Mouse (Mus musculus) lung, postnatal 0 days (tissue): ENCODE results near the gene Neurl4. TPM values are rescaled to one million over a fixed set of nuclear protein-coding genes. Genes with fewer than 3 reads are reported as not detected.

ENCODE experiments used
- ATAC-seq: fragments of 200-750 bp; cut with Nextera tagmentation; 2 replicates; pipeline ENCODE4 v1.8.0; 2017; ENCODE audit warnings: moderate library complexity
- DNase-seq: peaks from one replicate; pipeline ENCODE4 v3.0.0-alpha.2; 2016; ENCODE audit warnings: low spot score
- H3K27ac ChIP-seq: fragments of 300-500 bp; sonication (generic); 2 replicates; pipeline ENCODE4 v1.5.1; 2014; ENCODE audit warnings: antibody characterized with exemption, mild to moderate bottlenecking, low read length, mixed read lengths
- H3K27me3 ChIP-seq: fragments of 300-500 bp; sonication (generic); replicated peaks from 2 replicates; pipeline ENCODE4 v1.6.1; 2014; ENCODE audit warnings: low read length, mixed read lengths; ENCODE audit not compliant: insufficient read depth
- H3K36me3 ChIP-seq: fragments of 300-500 bp; sonication (generic); 2 replicates; pipeline ENCODE4 v1.6.1; 2014; ENCODE audit warnings: low read length, mixed read lengths; ENCODE audit not compliant: insufficient read depth
- H3K4me1 ChIP-seq: fragments of 300-500 bp; sonication (generic); 2 replicates; pipeline ENCODE4 v1.6.1; 2014; ENCODE audit warnings: antibody characterized with exemption, low read depth, low read length, mixed read lengths; ENCODE audit not compliant: insufficient read depth
- H3K4me2 ChIP-seq: fragments of 300-500 bp; sonication (generic); replicated peaks from 2 replicates; pipeline ENCODE4 v1.6.1; 2014; ENCODE audit warnings: low read depth, mild to moderate bottlenecking, low read length, moderate library complexity, mixed read lengths
- H3K4me3 ChIP-seq: fragments of 300-500 bp; sonication (generic); 2 replicates; pipeline ENCODE4 v1.5.1; 2014; ENCODE audit warnings: low read depth, low read length
- H3K9ac ChIP-seq: fragments of 300-500 bp; sonication (generic); replicated peaks from 2 replicates; pipeline ENCODE4 v1.6.1; 2014; ENCODE audit warnings: low read depth, mild to moderate bottlenecking
- H3K9me3 ChIP-seq: fragments of 300-500 bp; sonication (generic); 2 replicates; pipeline ENCODE4 v1.6.1; 2016; ENCODE audit warnings: low read length, mixed read lengths
- CTCF ChIP-seq: IDR thresholded peaks from 2 replicates; pipeline ENCODE4 v1.5.1; 2016; ENCODE audit warnings: antibody characterized with exemption, mild to moderate bottlenecking
- EP300 ChIP-seq: IDR thresholded peaks from 2 replicates; pipeline ENCODE4 v1.6.1; 2016; ENCODE audit warnings: antibody characterized with exemption, mild to moderate bottlenecking, control low read depth
- WGBS: fragments of 180-500 bp; shearing (Covaris S2); extraction: QIAGEN DNeasy Blood & Tissue Kit; methylation state at CpG from one replicate; pipeline ENCODE4 v1.1.7; 2014; 5-methylcytosine and 5-hydroxymethylcytosine counted together
- microRNA-seq: library from miRNA; unstranded; fragments of <30 nt; microRNA quantifications from one replicate; pipeline ENCODE4, GENCODE M21; 2016
- polyA plus RNA-seq: library from polyadenylated mRNA; unstranded; fragments of >200 nt; fragmentation: Nextera tagmentation; extraction: Ambion mirVana; gene quantifications from 2 replicates; pipeline ENCODE4 v1.2.1, GENCODE M21; 2015

Neurl4 gene
- polyA plus RNA-seq, 1 experiment from 2014 or later: 3.9 TPM

DNA sequence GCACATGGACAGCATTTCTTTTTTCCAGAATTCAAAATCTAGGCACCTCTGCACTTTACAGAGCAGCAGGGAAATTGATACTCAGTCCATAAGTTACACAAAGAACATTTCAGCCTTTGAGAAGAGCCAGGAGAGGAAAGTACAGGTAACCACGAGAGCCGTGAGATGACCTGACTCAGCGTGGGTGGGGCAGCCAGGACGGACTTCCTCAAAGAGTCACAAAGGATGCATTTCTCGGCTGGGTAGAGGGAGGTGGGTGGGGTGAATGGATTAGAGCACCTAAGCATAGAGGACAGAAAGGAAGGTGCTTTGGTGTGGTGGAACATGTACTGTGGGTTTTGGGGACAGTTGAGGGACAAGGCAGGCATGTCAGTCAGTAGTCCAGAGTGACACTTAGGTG lies 61.0 kb downstream of the Neurl4 start:
- no peak for ATAC-seq
- no peaks in the 10 kb centered on the region for H3K4me1 ChIP-seq
- H3K9me3 ChIP-seq: no peaks in the 10 kb centered on the region
- no peaks in the 10 kb centered on the region for H3K36me3 ChIP-seq
- H3K9ac ChIP-seq: no peak overlapping the region
- no peak overlapping the region for H3K4me2 ChIP-seq
- DNase-seq: no peak
- TF ChIP-seq CTCF (no peak), EP300 (no peak)
- no peak overlapping the region for H3K27ac ChIP-seq
- H3K27me3 ChIP-seq: peaks cover 16% of the 10 kb centered on the region
- no peak overlapping the region for H3K4me3 ChIP-seq
- 32% methylated on average over 5 of the region's 5 CpGs for WGBS

Small RNA genes within 50 kb of the gene (microRNA-seq; reads per million reads assigned to microRNA genes)
- gene Mir6924: not detected

Other genes with a start within 250 kb of the Neurl4 start
- 0.14 and 0.17 TPM in 2 replicates for gene Sox15, start 245.8 kb upstream of the Neurl4 start, polyA plus RNA-seq
- 57.3 and 61.3 TPM in 2 replicates for gene Mpdu1, start 238.4 kb upstream of the Neurl4 start, polyA plus RNA-seq
- 41.9 and 43.6 TPM in 2 replicates for gene Cd68, start 234.9 kb upstream of the Neurl4 start, polyA plus RNA-seq
- 283 and 286 TPM in 2 replicates for gene Eif4a1, start 228.6 kb upstream of the Neurl4 start, polyA plus RNA-seq
- 36.0 and 37.8 TPM in 2 replicates for gene Senp3, start 219.0 kb upstream of the Neurl4 start, polyA plus RNA-seq
- gene Tnfsf13, start 215.3 kb upstream of the Neurl4 start, polyA plus RNA-seq: 4.4 and 6.7 TPM in 2 replicates
- gene Tnfsf12, start 205.2 kb upstream of the Neurl4 start, polyA plus RNA-seq: 12.0 and 13.6 TPM in 2 replicates
- gene Tnfsfm13, start 205.0 kb upstream of the Neurl4 start, polyA plus RNA-seq: 11.9 and 13.1 TPM in 2 replicates
- gene Polr2a, start 142.4 kb upstream of the Neurl4 start, polyA plus RNA-seq: 14.0 and 15.3 TPM in 2 replicates
- gene Slc35g3, start 139.1 kb upstream of the Neurl4 start, polyA plus RNA-seq: 1.0 TPM in 2 replicates
- gene Zbtb4, start 135.2 kb upstream of the Neurl4 start, polyA plus RNA-seq: 6.6 and 7.6 TPM in 2 replicates
- gene Chrnb1, start 105.1 kb upstream of the Neurl4 start, polyA plus RNA-seq: 15.6 and 16.2 TPM in 2 replicates
- gene Fgf11, start 99.2 kb upstream of the Neurl4 start, polyA plus RNA-seq: 0.57 and 0.95 TPM in 2 replicates
- 14.3 and 14.9 TPM in 2 replicates for gene Tmem102, start 95.4 kb upstream of the Neurl4 start, polyA plus RNA-seq
- not detected in 2 replicates for gene Gm39566, start 85.8 kb upstream of the Neurl4 start, polyA plus RNA-seq
- not detected in 2 replicates for gene Spem2, start 82.6 kb upstream of the Neurl4 start, polyA plus RNA-seq
- not detected in 2 replicates for gene Spem1, start 78.9 kb upstream of the Neurl4 start, polyA plus RNA-seq
- 2.9 and 3.9 TPM in 2 replicates for gene Nlgn2, start 63.3 kb upstream of the Neurl4 start, polyA plus RNA-seq
- gene Tmem256, start 62.6 kb upstream of the Neurl4 start, polyA plus RNA-seq: 365 and 395 TPM in 2 replicates
- 107 and 114 TPM in 2 replicates for gene Plscr3, start 54.7 kb upstream of the Neurl4 start, polyA plus RNA-seq
- 6.1 and 7.6 TPM in 2 replicates for gene Tnk1, start 42.3 kb upstream of the Neurl4 start, polyA plus RNA-seq
- gene Tmem95, start 23.1 kb upstream of the Neurl4 start, polyA plus RNA-seq: not detected in 2 replicates
- 10.1 and 11.4 TPM in 2 replicates for gene Kctd11, start 19.7 kb upstream of the Neurl4 start, polyA plus RNA-seq
- 1.5 and 1.7 TPM in 2 replicates for gene Acap1, start 5.5 kb upstream of the Neurl4 start, polyA plus RNA-seq
- 6.4 and 7.0 TPM in 2 replicates for gene 2810408A11Rik, start 85 bp upstream of the Neurl4 start, polyA plus RNA-seq
- 53.0 and 59.1 TPM in 2 replicates for gene Gps2, start 12.8 kb downstream of the Neurl4 start, polyA plus RNA-seq
- gene Eif5a, start 20.9 kb downstream of the Neurl4 start, polyA plus RNA-seq: 758 and 815 TPM in 2 replicates
- gene Ybx2, start 34.7 kb downstream of the Neurl4 start, polyA plus RNA-seq: 1.00 and 1.1 TPM in 2 replicates
- 3.7 and 4.3 TPM in 2 replicates for gene Slc2a4, start 47.1 kb downstream of the Neurl4 start, polyA plus RNA-seq
- 212 and 230 TPM in 2 replicates for gene Cldn7, start 63.7 kb downstream of the Neurl4 start, polyA plus RNA-seq
- gene Ctdnep1, start 80.1 kb downstream of the Neurl4 start, polyA plus RNA-seq: 23.7 and 24.7 TPM in 2 replicates
- 65.9 and 72.1 TPM in 2 replicates for gene Elp5, start 81.4 kb downstream of the Neurl4 start, polyA plus RNA-seq
- gene Gabarap, start 90.1 kb downstream of the Neurl4 start, polyA plus RNA-seq: 624 and 645 TPM in 2 replicates
- 57.5 and 61.3 TPM in 2 replicates for gene Phf23, start 94.7 kb downstream of the Neurl4 start, polyA plus RNA-seq
- gene Dvl2, start 99.5 kb downstream of the Neurl4 start, polyA plus RNA-seq: 14.6 and 15.1 TPM in 2 replicates
- 92.0 and 95.2 TPM in 2 replicates for gene Acadvl, start 114.3 kb downstream of the Neurl4 start, polyA plus RNA-seq
- 2.0 and 2.1 TPM in 2 replicates for gene Dlg4, start 115.9 kb downstream of the Neurl4 start, polyA plus RNA-seq
- gene Asgr1, start 153.0 kb downstream of the Neurl4 start, polyA plus RNA-seq: 0.81 TPM in 2 replicates
- not detected in 2 replicates for gene Asgr2, start 191.6 kb downstream of the Neurl4 start, polyA plus RNA-seq
- gene Mgl2, start 229.3 kb downstream of the Neurl4 start, polyA plus RNA-seq: 0.90 and 1.2 TPM in 2 replicates